Mouse (Mus musculus): ENCODE measurements around the gene Camkmt. TPM values are rescaled to one million over a fixed set of nuclear protein-coding genes. Genes with fewer than 3 reads are reported as not detected.

Camkmt gene
- 19.3 TPM in 2 replicates for polyA plus RNA-seq (2015; fragmentation: Nextera tagmentation; extraction: Ambion mirVana)

- Histone ChIP-seq H3K4me2 (replicated peaks) (peak within 1 kb of the TSS; percentile 94), H3K27ac (replicated peaks) (peak within 1 kb of the TSS; percentile 89), H3K27me3 (no peaks in the 10 kb centered on the region), H3K9ac (replicated peaks) (peak within 1 kb of the TSS; percentile 88), H3K4me1 (peaks cover 24% of the 10 kb centered on the region), H3K9me3 (no peaks in the 10 kb centered on the region), H3K36me3 (no peaks in the 10 kb centered on the region), H3K4me3 (peak within 1 kb of the TSS; percentile 100)
- peak; percentile 99 for ATAC-seq (replicated peaks)
- under 1% methylated on average over 62 of the region's 63 CpGs for WGBS
These were observed at the start of gene Camkmt, which contains the start of gene Prepl for GRCm38 (mm10) chr17:85090120-85091099. Camkmt (plus strand) TSS chr17:85090552. Prepl (minus strand) TSS chr17:85090241.

GRCm38 (mm10) chr17:85040913-85041312 lies 49.4 kb upstream of the Camkmt start:
- Histone ChIP-seq H3K9ac (replicated peaks) (no peak overlapping the region), H3K27ac (replicated peaks) (no peak overlapping the region), H3K4me3 (no peak overlapping the region), H3K4me1 (no peaks in the 10 kb centered on the region), H3K36me3 (no peaks in the 10 kb centered on the region), H3K9me3 (no peaks in the 10 kb centered on the region), H3K27me3 (no peaks in the 10 kb centered on the region), H3K4me2 (replicated peaks) (no peak overlapping the region)
- 81% methylated on average over 7 of the region's 7 CpGs for WGBS
- ATAC-seq (replicated peaks) = no peak

- no peak overlapping the region for H3K27ac ChIP-seq (replicated peaks)
These were observed 47.9 kb upstream of the Camkmt start for GRCm38 (mm10) chr17:85042419-85042818.

GRCm38 (mm10) chr17:85043404-85043816 lies 46.9 kb upstream of the Camkmt start:
- WGBS = 87% methylated on average over 6 of the region's 6 CpGs
- H3K27me3 ChIP-seq = no peaks in the 10 kb centered on the region
- H3K27ac ChIP-seq (replicated peaks) = no peak overlapping the region
- H3K9ac ChIP-seq (replicated peaks) = no peak overlapping the region
- no peaks in the 10 kb centered on the region for H3K9me3 ChIP-seq
- no peak overlapping the region for H3K4me2 ChIP-seq (replicated peaks)
- H3K4me1 ChIP-seq = no peaks in the 10 kb centered on the region
- ATAC-seq (replicated peaks) = no peak
- no peak overlapping the region for H3K4me3 ChIP-seq
- H3K36me3 ChIP-seq = no peaks in the 10 kb centered on the region

More at GRCm38 (mm10) chr17:85042419-85042818, 47.9 kb upstream of the Camkmt start:
- no peak overlapping the region for H3K4me3 ChIP-seq
- WGBS = 79% methylated on average over 6 of the region's 6 CpGs
- no peaks in the 10 kb centered on the region for H3K27me3 ChIP-seq
- H3K4me2 ChIP-seq (replicated peaks) = no peak overlapping the region
- no peaks in the 10 kb centered on the region for H3K4me1 ChIP-seq
- H3K36me3 ChIP-seq = no peaks in the 10 kb centered on the region
- ATAC-seq (replicated peaks) = no peak
- no peak overlapping the region for H3K9ac ChIP-seq (replicated peaks)
- H3K9me3 ChIP-seq = no peaks in the 10 kb centered on the region

- no peak for ATAC-seq (replicated peaks)
- no peak overlapping the region for H3K27ac ChIP-seq (replicated peaks)
- H3K9me3 ChIP-seq = no peaks in the 10 kb centered on the region
- 93% methylated on average over 5 of the region's 5 CpGs for WGBS
- H3K4me1 ChIP-seq = no peaks in the 10 kb centered on the region
- no peak overlapping the region for H3K9ac ChIP-seq (replicated peaks)
- no peak overlapping the region for H3K4me3 ChIP-seq
- H3K27me3 ChIP-seq = no peaks in the 10 kb centered on the region
- no peak overlapping the region for H3K4me2 ChIP-seq (replicated peaks)
- no peaks in the 10 kb centered on the region for H3K36me3 ChIP-seq
These were observed 45.9 kb upstream of the Camkmt start for GRCm38 (mm10) chr17:85044466-85044865.

- Histone ChIP-seq H3K4me1 (no peaks in the 10 kb centered on the region), H3K27me3 (no peaks in the 10 kb centered on the region), H3K36me3 (no peaks in the 10 kb centered on the region), H3K4me2 (replicated peaks) (no peak overlapping the region), H3K4me3 (no peak overlapping the region), H3K9ac (replicated peaks) (no peak overlapping the region), H3K27ac (replicated peaks) (no peak overlapping the region), H3K9me3 (no peaks in the 10 kb centered on the region)
- ATAC-seq (replicated peaks) = no peak
- 87% methylated on average over 12 of the region's 12 CpGs for WGBS
These were observed 45.2 kb upstream of the Camkmt start for GRCm38 (mm10) chr17:85045160-85045559.

- Histone ChIP-seq H3K4me2 (replicated peaks) (no peak overlapping the region), H3K27ac (replicated peaks) (no peak overlapping the region), H3K36me3 (no peaks in the 10 kb centered on the region), H3K9ac (replicated peaks) (no peak overlapping the region), H3K27me3 (no peaks in the 10 kb centered on the region), H3K4me1 (no peaks in the 10 kb centered on the region), H3K9me3 (no peaks in the 10 kb centered on the region), H3K4me3 (no peak overlapping the region)
- ATAC-seq (replicated peaks) = no peak
- WGBS = 97% methylated on average over 5 of the region's 5 CpGs
These were observed 42.0 kb upstream of the Camkmt start for GRCm38 (mm10) chr17:85048379-85048778.

- Histone ChIP-seq H3K9me3 (no peaks in the 10 kb centered on the region), H3K4me3 (no peak overlapping the region), H3K27me3 (no peaks in the 10 kb centered on the region), H3K36me3 (peaks cover 7% of the 10 kb centered on the region; the same call in 1 of the 2 replicates), H3K27ac (replicated peaks) (no peak overlapping the region), H3K4me1 (no peaks in the 10 kb centered on the region), H3K4me2 (replicated peaks) (no peak overlapping the region), H3K9ac (replicated peaks) (no peak overlapping the region)
- WGBS = 90% methylated on average over 7 of the region's 7 CpGs
- ATAC-seq (replicated peaks) = no peak
These were observed 32.1 kb upstream of the Camkmt start for GRCm38 (mm10) chr17:85058276-85058675.

- Histone ChIP-seq H3K27ac (replicated peaks) (no peak overlapping the region), H3K9me3 (no peaks in the 10 kb centered on the region), H3K4me3 (no peak overlapping the region), H3K9ac (replicated peaks) (no peak overlapping the region), H3K4me2 (replicated peaks) (no peak overlapping the region), H3K36me3 (peaks cover 15% of the 10 kb centered on the region; the same call in 1 of the 2 replicates), H3K27me3 (no peaks in the 10 kb centered on the region), H3K4me1 (no peaks in the 10 kb centered on the region)
- no peak for ATAC-seq (replicated peaks)
- 85% methylated on average over 6 of the region's 6 CpGs for WGBS
These were observed 31.2 kb upstream of the Camkmt start for GRCm38 (mm10) chr17:85059136-85059535.

GRCm38 (mm10) chr17:85063560-85063959 lies 26.8 kb upstream of the Camkmt start:
- no peak overlapping the region for H3K4me2 ChIP-seq (replicated peaks)
- H3K4me1 ChIP-seq = no peaks in the 10 kb centered on the region
- no peaks in the 10 kb centered on the region for H3K9me3 ChIP-seq
- H3K4me3 ChIP-seq = no peak overlapping the region
- WGBS = 94% methylated on average over 7 of the region's 7 CpGs
- no peak overlapping the region for H3K27ac ChIP-seq (replicated peaks)
- H3K9ac ChIP-seq (replicated peaks) = no peak overlapping the region
- H3K36me3 ChIP-seq = peaks cover 43% of the 10 kb centered on the region
- no peak for ATAC-seq (replicated peaks)
- H3K27me3 ChIP-seq = no peaks in the 10 kb centered on the region

- ATAC-seq (replicated peaks) = no peak
- WGBS = 91% methylated on average over 7 of the region's 7 CpGs
- H3K4me3 ChIP-seq = no peak overlapping the region
- H3K27me3 ChIP-seq = no peaks in the 10 kb centered on the region
- no peak overlapping the region for H3K9ac ChIP-seq (replicated peaks)
- peaks cover 68% of the 10 kb centered on the region for H3K36me3 ChIP-seq
- H3K4me2 ChIP-seq (replicated peaks) = no peak overlapping the region
- H3K9me3 ChIP-seq = no peaks in the 10 kb centered on the region
- no peak overlapping the region for H3K27ac ChIP-seq (replicated peaks)
- peaks cover 2% of the 10 kb centered on the region; the same call in 1 of the 2 replicates for H3K4me1 ChIP-seq
These were observed 23.0 kb upstream of the Camkmt start for GRCm38 (mm10) chr17:85067331-85067730.

GRCm38 (mm10) chr17:85070658-85071057 lies 19.7 kb upstream of the Camkmt start:
- Histone ChIP-seq H3K4me2 (replicated peaks) (no peak overlapping the region), H3K27me3 (no peaks in the 10 kb centered on the region)

More at GRCm38 (mm10) chr17:85070658-85071057, 19.7 kb upstream of the Camkmt start:
- H3K9me3 ChIP-seq = no peaks in the 10 kb centered on the region
- 94% methylated on average over 6 of the region's 6 CpGs for WGBS
- no peak overlapping the region for H3K9ac ChIP-seq (replicated peaks)
- peaks cover 44% of the 10 kb centered on the region for H3K36me3 ChIP-seq
- H3K4me3 ChIP-seq = no peak overlapping the region
- H3K4me1 ChIP-seq = peaks cover 10% of the 10 kb centered on the region; the same call in 1 of the 2 replicates
- no peak for ATAC-seq (replicated peaks)
- no peak overlapping the region for H3K27ac ChIP-seq (replicated peaks)
